Mouse (Mus musculus): ENCODE measurements around the gene Zfp977. TPM values are rescaled to one million over a fixed set of nuclear protein-coding genes. Genes with fewer than 3 reads are reported as not detected.
"Not testable (repeated sequence)": the region's sequence is repeated elsewhere in the genome, so short reads cannot be mapped to it uniquely, and the experiment has no call there.

Zfp977 gene
- 1.7 and 1.9 TPM in 2 replicates for polyA plus RNA-seq (2016; fragmentation: Nextera tagmentation; extraction: Ambion mirVana)

GRCm38 (mm10) chr7:42592413-42592812 lies at the start of gene Zfp977:
Gene Zfp977 (minus strand): TSS chr7:42592547.
- not testable (repeated sequence) for H3K4me1 ChIP-seq (replicated peaks); ATAC-seq (ENCODE audit: insufficient number of reproducible peaks, low FRiP score); H3K4me3 ChIP-seq; H3K4me2 ChIP-seq; H3K27me3 ChIP-seq (replicated peaks); H3K9ac ChIP-seq; H3K27ac ChIP-seq (ENCODE audit: poor library complexity, severe bottlenecking); H3K36me3 ChIP-seq
- whole genome bisulfite sequencing = 81% methylated on average over 11 of the region's 11 CpGs
- H3K9me3 ChIP-seq (replicated peaks) = peaks cover 37% of the 10 kb centered on the region

GRCm38 (mm10) chr7:42631031-42631430 lies 38.7 kb upstream of the Zfp977 start:
- not testable (repeated sequence) for H3K36me3 ChIP-seq; ATAC-seq (ENCODE audit: insufficient number of reproducible peaks, low FRiP score); H3K9ac ChIP-seq; H3K27ac ChIP-seq (ENCODE audit: poor library complexity, severe bottlenecking); H3K27me3 ChIP-seq (replicated peaks); H3K4me3 ChIP-seq; H3K4me2 ChIP-seq; H3K4me1 ChIP-seq (replicated peaks)
- H3K9me3 ChIP-seq (replicated peaks) = peaks cover 19% of the 10 kb centered on the region

- not testable (repeated sequence) for H3K9ac ChIP-seq; ATAC-seq (ENCODE audit: insufficient number of reproducible peaks, low FRiP score); H3K27ac ChIP-seq (ENCODE audit: poor library complexity, severe bottlenecking); H3K4me2 ChIP-seq; H3K27me3 ChIP-seq (replicated peaks); H3K4me3 ChIP-seq; H3K4me1 ChIP-seq (replicated peaks); H3K36me3 ChIP-seq
- H3K9me3 ChIP-seq (replicated peaks) = peaks cover 46% of the 10 kb centered on the region
Observed at GRCm38 (mm10) chr7:42595666-42596065, 3.3 kb upstream of the Zfp977 start.

GRCm38 (mm10) chr7:42591311-42591710 lies 1.0 kb downstream of the Zfp977 start:
- H3K27me3 ChIP-seq (replicated peaks); H3K9ac ChIP-seq; H3K4me2 ChIP-seq; H3K27ac ChIP-seq (ENCODE audit: poor library complexity, severe bottlenecking); H3K4me3 ChIP-seq; H3K36me3 ChIP-seq; ATAC-seq (ENCODE audit: insufficient number of reproducible peaks, low FRiP score); H3K4me1 ChIP-seq (replicated peaks): not testable (repeated sequence)
- H3K9me3 ChIP-seq (replicated peaks) = peaks cover 40% of the 10 kb centered on the region

GRCm38 (mm10) chr7:42578488-42578887 lies 13.9 kb downstream of the Zfp977 start, which contains the start of gene Gm21028:
Gene Gm21028 (minus strand): TSS chr7:42578588.
- Histone ChIP-seq H3K36me3 (peaks cover 4% of the 10 kb centered on the region; the same call in 1 of the 2 replicates), H3K27me3 (replicated peaks) (no peaks in the 10 kb centered on the region), H3K9me3 (replicated peaks) (peaks cover 26% of the 10 kb centered on the region), H3K4me1 (replicated peaks) (no peaks in the 10 kb centered on the region), H3K9ac (no peak within 1 kb of the TSS), H3K4me3 (no peak within 1 kb of the TSS), H3K4me2 (no peak within 1 kb of the TSS), H3K27ac (ENCODE audit: poor library complexity, severe bottlenecking) (no peak within 1 kb of the TSS)
- no peak for ATAC-seq (ENCODE audit: insufficient number of reproducible peaks, low FRiP score)
- 87% methylated on average over 5 of the region's 5 CpGs for WGBS

- no peak overlapping the region for H3K4me2 ChIP-seq
- peaks cover 24% of the 10 kb centered on the region for H3K9me3 ChIP-seq (replicated peaks)
- ATAC-seq (ENCODE audit: insufficient number of reproducible peaks, low FRiP score) = no peak
- H3K4me1 ChIP-seq (replicated peaks) = no peaks in the 10 kb centered on the region
- H3K4me3 ChIP-seq = no peak overlapping the region
- H3K36me3 ChIP-seq = no peaks in the 10 kb centered on the region
- 62% methylated on average over 3 of the region's 3 CpGs for WGBS
- H3K27me3 ChIP-seq (replicated peaks) = no peaks in the 10 kb centered on the region
- H3K27ac ChIP-seq (ENCODE audit: poor library complexity, severe bottlenecking) = no peak overlapping the region
- no peak overlapping the region for H3K9ac ChIP-seq
Observed at GRCm38 (mm10) chr7:42551766-42552165, 40.6 kb downstream of the Zfp977 start.

Small RNA genes within 50 kb of the gene (microRNA-seq; reads per million reads assigned to microRNA genes)
- not detected for gene Gm24938

Other genes starting within 250 kb of the Zfp977 start
- gene 4933421I07Rik, start 144.4 kb downstream of the Zfp977 start, polyA plus RNA-seq (2016; fragmentation: Nextera tagmentation; extraction: Ambion mirVana) = not detected in 2 replicates
- 6.3 and 6.6 TPM in 2 replicates for gene Zfp141, start 86.8 kb downstream of the Zfp977 start, polyA plus RNA-seq (2016; fragmentation: Nextera tagmentation; extraction: Ambion mirVana)
- gene Gm21028, start 14.0 kb downstream of the Zfp977 start, polyA plus RNA-seq (2016; fragmentation: Nextera tagmentation; extraction: Ambion mirVana) = not detected in 2 replicates
- gene Zfp976, start 50.0 kb upstream of the Zfp977 start, polyA plus RNA-seq (2016; fragmentation: Nextera tagmentation; extraction: Ambion mirVana) = 2.6 and 2.9 TPM in 2 replicates
- gene Zfp975, start 100.2 kb upstream of the Zfp977 start, polyA plus RNA-seq (2016; fragmentation: Nextera tagmentation; extraction: Ambion mirVana) = 8.1 and 8.5 TPM in 2 replicates
- gene Gm17067, start 134.5 kb upstream of the Zfp977 start, polyA plus RNA-seq (2016; fragmentation: Nextera tagmentation; extraction: Ambion mirVana) = not detected in 2 replicates
- not detected in 2 replicates for gene Vmn2r62, start 201.0 kb upstream of the Zfp977 start, polyA plus RNA-seq (2016; fragmentation: Nextera tagmentation; extraction: Ambion mirVana)

Measured in heart, embryonic 12.5 days (tissue).